Mouse (Mus musculus) CD4-positive helper T cell, adult 2 months (primary cell): ENCODE results near the gene Gm5460.

Experiments
- DNase-seq: peaks from one replicate; pipeline ENCODE4 v3.0.0-alpha.2; 2012; ENCODE audit warnings: low read depth, missing footprints, low spot score

The Gm5460 gene

GRCm38 (mm10) chr14:34016381-34016780 is at the start of gene Gm5460:
Gene Gm5460 (plus strand): TSS chr14:34016758.
- no peak for DNase-seq

- DNase-seq = no peak
Observed at GRCm38 (mm10) chr14:33972679-33973078, 43.9 kb upstream of the Gm5460 start.

DNA sequence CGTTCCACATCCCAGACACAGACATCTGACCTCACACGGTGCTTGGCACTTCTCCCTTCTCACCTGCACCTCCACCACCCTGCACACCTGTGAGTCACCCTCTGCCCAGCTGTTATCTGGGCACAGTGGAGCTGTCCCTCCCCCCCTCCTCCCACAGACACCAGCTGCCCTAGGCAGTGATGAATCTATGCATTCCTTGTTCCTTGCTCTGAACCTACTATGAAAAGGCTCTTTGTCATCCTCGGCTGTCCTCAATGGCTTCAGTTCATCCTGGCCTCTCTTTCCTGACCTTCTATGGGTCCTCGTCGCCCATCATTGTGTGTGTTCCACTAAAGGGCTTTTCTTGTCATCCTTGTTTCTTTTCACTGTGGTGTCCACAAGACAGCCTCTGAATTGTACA is 41.8 kb upstream of the Gm5460 start:
- no peak for DNase-seq

DNA sequence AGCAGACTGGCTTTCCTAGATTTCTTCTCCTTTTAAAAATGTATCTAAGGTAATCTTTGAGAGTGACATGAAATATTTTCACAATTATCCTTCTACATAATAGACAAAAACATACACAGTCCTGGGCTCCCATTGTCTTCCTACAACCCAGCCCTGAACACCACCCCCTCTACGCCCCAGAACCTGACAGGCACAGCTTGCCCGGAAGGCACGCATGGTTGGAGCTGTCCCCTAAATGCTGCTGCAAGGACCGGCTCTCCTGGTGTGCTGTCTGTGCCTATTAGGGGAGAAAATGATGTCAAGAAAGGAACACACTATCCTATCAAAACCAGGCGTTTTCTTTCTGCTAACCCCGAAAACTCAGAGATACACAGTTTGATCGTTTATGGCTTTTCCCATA is 38.8 kb upstream of the Gm5460 start:
- DNase-seq = no peak

GRCm38 (mm10) chr14:33978604-33979059 is 37.9 kb upstream of the Gm5460 start, which contains the start of gene Zfp488:
Gene Zfp488 (minus strand): TSS chr14:33978764.
- no peak for DNase-seq

GRCm38 (mm10) chr14:33989201-33989600 is 27.4 kb upstream of the Gm5460 start:
- no peak for DNase-seq

DNA sequence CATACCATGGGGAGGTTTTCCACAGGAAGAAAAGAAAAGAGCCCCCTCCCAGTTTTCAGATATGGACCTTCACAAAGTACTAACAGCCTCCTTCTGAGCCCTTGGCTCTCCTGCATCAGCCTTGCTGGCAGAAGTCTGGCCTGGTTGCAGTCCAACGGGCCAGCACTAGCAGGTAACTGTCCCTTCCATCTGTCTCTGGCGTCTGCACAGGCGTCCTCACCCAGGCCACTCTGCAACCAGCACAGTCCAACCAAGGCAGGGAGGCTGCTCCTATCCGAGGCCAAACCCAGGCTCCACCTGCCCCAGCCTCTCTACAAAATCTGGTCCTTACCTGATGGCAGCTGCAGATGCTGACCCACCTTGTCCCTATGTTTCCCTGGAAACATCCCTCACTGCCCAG is 24.6 kb upstream of the Gm5460 start:
- DNase-seq = no peak

DNA sequence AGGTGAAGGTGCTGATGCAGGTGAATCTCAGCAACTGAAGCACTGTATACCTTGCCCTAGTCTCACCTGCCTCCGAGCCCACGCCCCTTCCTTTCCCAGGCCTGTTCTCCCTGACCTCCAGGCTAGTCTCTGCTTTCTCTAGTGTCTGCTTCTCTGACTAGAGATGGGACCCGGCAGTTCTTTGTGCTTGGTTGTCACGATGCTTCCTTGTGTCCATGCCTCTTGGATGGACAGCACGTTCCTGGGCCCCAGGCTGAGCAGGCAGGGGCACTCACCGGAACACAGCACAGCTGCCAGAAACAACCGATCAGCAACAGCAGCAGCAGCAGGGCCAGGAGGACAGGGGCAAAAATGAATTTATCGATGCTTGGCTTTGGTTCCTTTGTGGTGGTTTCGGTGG is 23.5 kb upstream of the Gm5460 start:
- no peak for DNase-seq

DNA sequence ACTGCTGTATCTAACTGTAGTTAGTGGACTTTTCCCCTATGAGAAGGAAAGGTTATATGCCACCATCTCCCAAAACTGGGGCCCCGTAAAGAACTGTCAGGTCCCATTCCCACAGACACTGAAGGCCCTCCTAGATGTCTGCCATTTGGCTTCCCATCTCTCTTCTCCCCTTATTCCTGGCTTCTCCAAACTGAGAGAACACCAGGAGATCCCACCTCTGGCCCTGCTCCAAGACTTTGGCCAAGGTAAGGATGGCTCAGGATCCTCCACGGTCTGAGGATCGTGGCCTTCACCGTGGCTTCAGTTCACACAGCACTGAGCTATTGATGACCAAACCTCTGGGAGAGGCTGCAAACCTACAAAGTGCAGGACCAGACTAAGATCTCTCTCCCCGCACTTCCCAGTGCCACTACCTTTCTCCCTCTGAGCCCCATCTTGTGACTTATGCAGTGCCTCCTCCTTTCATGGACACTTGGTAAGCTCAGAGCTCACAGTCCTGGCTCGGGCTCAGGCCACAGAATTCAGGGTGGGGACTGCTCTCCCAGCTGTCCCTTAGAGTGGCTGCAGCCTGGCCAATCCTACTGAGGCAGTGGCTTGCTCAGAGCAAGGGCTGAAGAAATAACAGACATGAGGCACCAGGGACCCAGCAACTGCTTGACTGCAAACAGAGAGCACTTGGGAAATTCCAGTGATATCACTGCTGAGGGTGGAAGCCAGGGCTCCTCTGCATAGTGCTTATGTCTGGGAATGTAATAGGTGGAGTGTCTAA is 22.9 kb upstream of the Gm5460 start:
- DNase-seq = no peak

- DNase-seq = no peak
Observed at GRCm38 (mm10) chr14:33997427-33997826, 19.1 kb upstream of the Gm5460 start.

DNA sequence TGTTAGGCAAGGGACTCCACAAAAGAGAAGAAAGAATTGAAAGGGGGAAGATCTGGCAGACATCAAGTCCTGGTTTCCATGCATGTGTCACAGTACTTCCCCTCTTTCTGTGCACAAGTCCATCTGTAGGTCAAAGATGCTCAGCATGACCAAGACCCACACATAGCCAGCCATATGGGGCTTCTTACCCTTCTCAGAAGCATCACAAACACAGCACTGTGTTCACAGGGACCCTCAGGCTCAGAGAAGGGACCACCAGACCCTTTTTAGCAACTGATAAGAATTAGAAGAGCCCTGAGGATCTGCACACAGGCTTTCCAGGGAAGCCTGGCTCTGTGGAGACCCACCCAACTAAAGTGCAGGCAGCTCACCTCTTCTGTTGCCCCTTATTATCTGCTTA is 16.5 kb upstream of the Gm5460 start:
- DNase-seq = no peak

- DNase-seq = no peak
Observed at GRCm38 (mm10) chr14:34001445-34001844, 15.1 kb upstream of the Gm5460 start.

GRCm38 (mm10) chr14:34002358-34002757 is 14.2 kb upstream of the Gm5460 start:
- DNase-seq = no peak

- no peak for DNase-seq
Observed at GRCm38 (mm10) chr14:34015063-34015462, 1.5 kb upstream of the Gm5460 start, which contains the start of gene Gm30083. Gene Gm30083 (minus strand): TSS chr14:34015182.

GRCm38 (mm10) chr14:34016938-34017337 is 380 bp downstream of the Gm5460 start:
- DNase-seq = no peak

DNA sequence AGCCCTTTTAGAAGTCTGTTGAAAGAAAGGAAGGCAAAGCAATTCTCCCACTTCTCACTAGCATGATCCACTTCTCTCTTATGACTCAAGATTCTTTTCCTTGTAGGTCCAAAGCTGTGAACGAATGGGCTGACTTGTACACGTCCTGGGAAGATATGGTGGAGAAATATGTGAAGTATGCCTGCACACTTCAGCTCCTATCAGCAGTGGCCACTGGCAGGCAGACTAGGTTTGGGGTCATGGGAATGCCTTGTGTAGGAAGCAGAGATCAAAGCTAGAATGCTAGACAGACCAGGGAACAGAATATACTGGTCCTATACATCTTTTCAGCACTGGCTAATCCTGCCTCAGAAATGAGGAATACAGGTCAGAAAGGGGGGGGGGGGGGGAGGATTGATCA is 10.2 kb downstream of the Gm5460 start:
- no peak for DNase-seq

- DNase-seq = no peak
Observed at GRCm38 (mm10) chr14:34033841-34034610, 17.5 kb downstream of the Gm5460 start.

GRCm38 (mm10) chr14:34041241-34041640 is 24.7 kb downstream of the Gm5460 start:
- DNase-seq = no peak

DNA sequence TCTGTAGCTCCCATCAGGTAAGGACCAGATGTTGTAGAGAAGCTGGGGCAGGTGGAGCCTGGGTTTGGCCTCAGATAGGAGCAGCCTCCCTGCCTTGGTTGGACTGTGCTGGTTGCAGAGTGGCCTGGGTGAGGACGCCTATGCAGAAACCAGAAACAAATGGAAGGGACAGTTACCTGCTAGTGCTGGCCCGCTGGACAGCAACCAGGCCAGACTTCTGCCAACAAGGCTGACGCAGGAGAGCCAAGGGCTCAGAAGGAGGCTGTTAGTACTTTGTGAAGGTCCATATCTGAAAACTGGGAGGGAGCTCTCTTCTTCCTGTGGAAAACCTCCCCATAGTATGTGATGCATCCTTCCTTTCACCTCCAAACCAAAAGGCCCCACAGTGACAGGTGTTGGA is 26.8 kb downstream of the Gm5460 start:
- no peak for DNase-seq

DNA sequence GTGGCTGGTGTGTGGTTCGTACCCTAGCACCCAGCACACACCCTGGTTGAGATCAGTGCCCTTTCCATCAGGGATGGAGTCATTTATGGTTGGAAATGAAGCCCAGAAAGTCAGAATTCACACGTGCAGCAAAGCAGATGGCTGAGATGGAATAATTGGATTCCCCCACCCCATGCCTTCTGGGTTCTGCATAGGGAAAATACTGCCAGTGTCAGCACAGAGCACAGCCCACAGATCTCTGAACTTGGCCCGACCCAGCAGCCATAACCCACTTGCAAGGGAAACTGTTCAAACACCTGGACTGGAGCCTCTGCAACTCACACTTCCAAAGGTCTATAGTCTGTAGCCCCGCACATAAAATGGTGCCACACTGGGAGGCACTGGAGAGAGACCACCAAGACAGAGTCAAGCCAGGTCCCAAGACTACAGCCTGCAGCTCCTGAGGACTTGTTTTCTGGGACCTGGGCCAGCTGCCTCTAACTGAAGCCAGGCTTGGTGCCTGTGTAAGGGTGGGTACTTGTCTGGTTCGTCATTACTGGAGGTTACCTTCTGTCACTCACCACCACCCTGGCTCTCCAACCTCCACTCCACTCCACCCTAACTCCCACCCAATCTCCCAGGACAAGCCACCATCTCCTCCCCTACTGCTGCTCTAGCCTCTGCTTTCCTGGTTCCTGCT is 33.7 kb downstream of the Gm5460 start:
- DNase-seq = no peak

GRCm38 (mm10) chr14:34052516-34052915 is 36.0 kb downstream of the Gm5460 start, which contains the start of gene Antxrl:
Gene Antxrl (plus strand): TSS chr14:34052707.
- DNase-seq = no peak

GRCm38 (mm10) chr14:34071665-34072064 is 55.1 kb downstream of the Gm5460 start:
- DNase-seq = no peak
